Mouse (Mus musculus) lung, embryonic 14.5 days (tissue): ENCODE results near the gene Grin3b. TPM values are rescaled to one million over a fixed set of nuclear protein-coding genes. Genes with fewer than 3 reads are reported as not detected.

Experiments used
- ATAC-seq: fragments of 200-750 bp; cut with Nextera tagmentation; 2 replicates; pipeline ENCODE4 v1.8.0; 2017; ENCODE audit warnings: mild to moderate bottlenecking, moderate TSS enrichment, moderate library complexity; ENCODE audit not compliant: insufficient read depth
- DNase-seq: peaks from one replicate; pipeline ENCODE4 v3.0.0-alpha.2; 2015
- H3K27ac ChIP-seq: fragments of 300-500 bp; sonication (generic); 2 replicates; pipeline ENCODE4 v1.5.1; 2014; ENCODE audit warnings: low read depth, mild to moderate bottlenecking, moderate library complexity
- H3K27me3 ChIP-seq: fragments of 300-500 bp; sonication (generic); 2 replicates; pipeline ENCODE4 v1.6.1; 2014; ENCODE audit warnings: low read length, control low read depth; ENCODE audit not compliant: insufficient read depth
- H3K36me3 ChIP-seq: fragments of 300-500 bp; sonication (generic); 2 replicates; pipeline ENCODE4 v1.6.1; 2014; ENCODE audit warnings: control low read depth; ENCODE audit not compliant: insufficient read depth
- H3K4me1 ChIP-seq: fragments of 300-500 bp; sonication (generic); 2 replicates; pipeline ENCODE4 v1.6.1; 2014; ENCODE audit warnings: antibody characterized with exemption, control low read depth; ENCODE audit not compliant: insufficient read depth
- H3K4me2 ChIP-seq: fragments of 300-500 bp; sonication (generic); 2 replicates; pipeline ENCODE4 v1.6.1; 2014; ENCODE audit warnings: mild to moderate bottlenecking
- H3K4me3 ChIP-seq: fragments of 300-500 bp; sonication (generic); 2 replicates; pipeline ENCODE4 v1.5.1; 2014; ENCODE audit warnings: low read depth, low read length
- H3K9ac ChIP-seq: fragments of 300-500 bp; sonication (generic); 2 replicates; pipeline ENCODE4 v1.6.1; 2014
- H3K9me3 ChIP-seq: fragments of 300-500 bp; sonication (generic); 2 replicates; pipeline ENCODE4 v1.6.1; 2016; ENCODE audit warnings: low read depth, low read length, control low read depth
- CTCF ChIP-seq: IDR thresholded peaks from 2 replicates; pipeline ENCODE4 v1.5.1; 2016; ENCODE audit warnings: antibody characterized with exemption, low read depth
- WGBS: fragments of 180-500 bp; shearing (Covaris S2); extraction: QIAGEN DNeasy Blood & Tissue Kit; methylation state at CpG from one replicate; pipeline ENCODE4 v1.1.7; 2014; 5-methylcytosine and 5-hydroxymethylcytosine counted together
- polyA plus RNA-seq: library from polyadenylated mRNA; unstranded; fragments of >200 nt; fragmentation: Nextera tagmentation; extraction: Ambion mirVana; gene quantifications from 2 replicates; pipeline ENCODE4 v1.2.1, GENCODE M21; 2014

The Grin3b gene
- polyA plus RNA-seq, 1 experiment from 2014 or later, result 0.41 TPM

DNA sequence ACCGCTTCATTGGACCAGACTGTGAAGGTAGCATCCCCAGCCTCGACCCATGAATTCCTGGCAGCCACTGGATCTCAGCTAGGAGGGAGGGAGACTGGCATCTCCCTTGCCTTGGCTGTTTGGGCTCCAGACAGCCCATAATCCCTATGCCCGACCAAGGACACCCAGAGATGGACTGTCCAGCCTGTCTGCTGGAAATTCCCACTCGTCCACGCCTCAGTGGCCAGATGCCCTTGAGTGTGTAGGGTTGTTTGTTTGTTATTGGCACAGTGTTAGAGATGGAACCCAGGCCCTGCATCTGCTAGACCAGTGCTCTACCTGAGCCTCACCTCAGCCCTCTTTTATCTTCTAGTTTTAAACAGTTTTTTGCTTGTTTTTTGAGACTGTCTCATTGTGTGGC, 5.2 kb upstream of the Grin3b start:
- Histone ChIP-seq H3K27ac (no peak overlapping the region), H3K36me3 (peaks cover 74% of the 10 kb centered on the region), H3K9ac (no peak overlapping the region), H3K4me1 (0 out of 2 replicates have a peak, but pooled peaks cover 6% of the 10 kb centered on the region), H3K27me3 (peaks cover under 1% of the 10 kb centered on the region; the same call in 1 of the 2 replicates), H3K9me3 (no peaks in the 10 kb centered on the region), H3K4me3 (no peak overlapping the region), H3K4me2 (no peak overlapping the region)
- DNase-seq (no peak), ATAC-seq (no peak)
- whole genome bisulfite sequencing, result 80% methylated on average over 5 of the region's 5 CpGs
- no peak for TF ChIP-seq CTCF

DNA sequence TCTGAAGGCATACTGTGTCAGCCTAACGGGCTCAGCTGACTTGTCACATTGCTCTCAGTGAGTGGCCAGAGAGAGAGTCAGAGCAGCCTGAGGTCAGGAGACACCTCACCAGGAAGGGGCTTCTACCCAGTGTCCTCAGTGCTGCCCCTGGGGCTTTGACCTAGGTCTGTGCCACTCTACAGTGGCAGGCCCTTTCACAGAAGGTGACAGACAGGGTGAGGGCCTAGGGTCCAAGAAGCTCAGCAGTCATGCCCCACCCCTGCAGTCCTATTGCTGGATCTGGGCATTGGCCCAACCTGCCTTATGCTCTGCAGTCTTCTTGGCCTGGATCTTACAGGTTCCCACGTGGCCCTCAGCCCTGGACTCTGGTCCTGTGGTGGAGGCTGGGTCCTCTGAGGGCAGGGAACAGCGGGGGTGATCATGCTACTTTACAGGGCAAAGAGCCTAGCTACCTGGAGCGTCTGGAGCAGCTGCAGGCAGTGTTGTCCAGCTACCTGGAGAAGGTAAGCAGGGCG, 3.6 kb upstream of the Grin3b start:
- H3K27me3 ChIP-seq, result peaks cover 16% of the 10 kb centered on the region
- ATAC-seq, result no peak
- DNase-seq, result no peak
- H3K4me1 ChIP-seq, result no peaks in the 10 kb centered on the region
- no peak for TF ChIP-seq CTCF
- H3K4me2 ChIP-seq, result no peak overlapping the region
- WGBS, result 91% methylated on average over 5 of the region's 5 CpGs
- H3K27ac ChIP-seq, result no peak overlapping the region
- H3K9me3 ChIP-seq, result no peaks in the 10 kb centered on the region
- no peak overlapping the region for H3K9ac ChIP-seq
- no peak overlapping the region for H3K4me3 ChIP-seq
- peaks cover 66% of the 10 kb centered on the region for H3K36me3 ChIP-seq

DNA sequence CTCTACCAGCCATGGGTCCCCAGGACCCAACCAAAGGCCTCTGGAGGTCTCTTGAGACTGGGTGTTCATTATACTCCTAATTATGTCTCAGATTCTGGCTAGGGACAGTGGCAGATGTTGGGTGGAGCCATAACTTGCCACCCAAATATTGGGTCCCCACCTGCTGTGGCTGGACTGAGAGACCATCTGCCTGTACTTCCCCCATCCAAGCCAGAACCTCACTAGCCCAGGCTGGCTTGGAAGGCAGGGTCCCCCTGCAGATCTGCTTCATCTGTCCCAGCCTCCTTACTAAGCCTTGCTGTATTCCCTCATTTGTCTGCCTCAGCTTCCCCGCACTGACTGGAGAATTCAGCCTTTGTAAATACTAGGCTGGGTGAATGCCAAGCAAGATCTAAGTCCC, 2.3 kb upstream of the Grin3b start:
- no peak overlapping the region for H3K27ac ChIP-seq
- DNase-seq, result no peak
- H3K4me2 ChIP-seq, result no peak overlapping the region
- no peaks in the 10 kb centered on the region for H3K4me1 ChIP-seq
- no peak overlapping the region for H3K4me3 ChIP-seq
- no peak for ATAC-seq
- peaks cover 17% of the 10 kb centered on the region for H3K27me3 ChIP-seq
- WGBS, result 71% methylated on average over 1 of the region's 1 CpGs
- no peak for TF ChIP-seq CTCF
- no peaks in the 10 kb centered on the region for H3K9me3 ChIP-seq
- H3K9ac ChIP-seq, result no peak overlapping the region
- peaks cover 55% of the 10 kb centered on the region for H3K36me3 ChIP-seq

DNA sequence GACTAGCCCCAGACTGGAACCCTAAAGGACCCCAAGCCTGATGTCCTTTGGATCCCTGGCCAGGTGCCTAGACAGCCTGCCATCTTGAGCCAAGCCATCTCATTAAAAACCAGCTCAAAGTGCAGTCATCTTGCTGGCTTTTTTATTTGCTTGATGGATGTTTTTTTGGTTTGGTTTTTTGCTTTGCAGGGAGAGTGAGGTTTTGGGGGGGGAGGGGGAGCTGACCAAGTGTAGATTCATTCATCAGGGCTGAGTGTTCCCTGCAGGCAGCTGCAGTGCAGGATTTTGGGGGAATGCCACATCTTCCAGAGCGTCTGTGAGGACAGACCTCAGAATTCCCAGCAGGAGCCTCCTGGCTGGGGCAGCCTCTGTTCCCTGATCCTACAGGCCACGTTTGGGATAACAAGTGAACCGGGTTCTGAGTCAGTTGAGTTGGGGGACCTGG, 1.4 kb upstream of the Grin3b start:
- Histone ChIP-seq H3K36me3 (peaks cover 45% of the 10 kb centered on the region), H3K4me1 (no peaks in the 10 kb centered on the region), H3K27ac (no peak overlapping the region), H3K9ac (no peak overlapping the region), H3K4me2 (no peak overlapping the region), H3K4me3 (no peak overlapping the region), H3K9me3 (no peaks in the 10 kb centered on the region), H3K27me3 (peaks cover 17% of the 10 kb centered on the region)
- 13% methylated on average over 3 of the region's 3 CpGs for WGBS
- DNase-seq, result peak; percentile 26
- TF ChIP-seq CTCF, result peak; percentile 27; the same call in 1 of the 2 replicates
- ATAC-seq, result no peak

DNA sequence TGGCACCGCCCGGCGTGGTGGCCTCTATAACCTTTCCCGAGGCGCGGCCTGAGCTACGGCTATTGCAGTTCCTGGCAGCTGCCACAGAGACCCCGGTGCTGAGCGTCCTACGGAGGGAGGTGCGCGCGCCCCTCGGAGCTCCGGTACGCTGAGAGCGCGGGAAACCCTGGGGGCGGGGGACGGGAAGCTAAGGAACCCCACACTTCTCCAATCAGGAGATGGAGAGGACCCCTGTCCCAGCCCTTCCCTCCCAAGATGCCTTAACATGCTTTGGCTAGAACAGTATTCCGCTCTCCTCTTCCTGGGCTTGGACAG, 625 bp downstream of the Grin3b start:
- DNase-seq, result peak; percentile 56

DNA sequence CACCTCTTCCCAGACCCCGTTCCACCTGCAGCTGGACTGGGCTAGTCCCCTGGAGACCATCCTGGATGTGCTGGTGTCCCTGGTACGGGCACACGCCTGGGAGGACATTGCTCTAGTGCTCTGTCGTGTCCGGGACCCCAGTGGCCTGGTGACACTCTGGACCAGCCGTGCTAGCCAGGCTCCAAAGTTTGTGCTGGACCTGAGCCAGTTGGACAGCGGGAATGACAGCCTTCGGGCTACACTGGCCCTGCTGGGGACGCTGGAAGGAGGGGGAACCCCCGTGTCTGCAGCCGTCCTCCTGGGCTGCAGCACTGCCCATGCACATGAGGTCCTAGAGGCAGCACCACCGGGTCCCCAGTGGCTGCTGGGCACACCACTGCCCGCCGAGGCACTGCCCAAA, 2.3 kb downstream of the Grin3b start:
- H3K4me2 ChIP-seq, result no peak overlapping the region
- H3K27ac ChIP-seq, result no peak overlapping the region
- WGBS, result 40% methylated on average over 14 of the region's 14 CpGs
- no peaks in the 10 kb centered on the region for H3K4me1 ChIP-seq
- peaks cover 17% of the 10 kb centered on the region for H3K27me3 ChIP-seq
- no peaks in the 10 kb centered on the region for H3K9me3 ChIP-seq
- H3K9ac ChIP-seq, result no peak overlapping the region
- H3K36me3 ChIP-seq, result peaks cover 38% of the 10 kb centered on the region
- TF ChIP-seq CTCF, result no peak
- H3K4me3 ChIP-seq, result no peak overlapping the region
- peak; percentile 13; the same call in 1 of the 2 replicates for ATAC-seq
- DNase-seq, result peak; percentile 60

More for the DNA sequence above, 625 bp downstream of the Grin3b start:
- Histone ChIP-seq H3K9me3 (no peaks in the 10 kb centered on the region), H3K27ac (no peak overlapping the region), H3K4me3 (peak overlapping the region; percentile 48), H3K4me1 (no peaks in the 10 kb centered on the region), H3K9ac (peak overlapping the region; percentile 55), H3K27me3 (peaks cover 17% of the 10 kb centered on the region), H3K4me2 (peak overlapping the region; percentile 88), H3K36me3 (peaks cover 38% of the 10 kb centered on the region)
- ATAC-seq, result no peak
- no peak for TF ChIP-seq CTCF
- 4% methylated on average over 21 of the region's 21 CpGs for WGBS

DNA sequence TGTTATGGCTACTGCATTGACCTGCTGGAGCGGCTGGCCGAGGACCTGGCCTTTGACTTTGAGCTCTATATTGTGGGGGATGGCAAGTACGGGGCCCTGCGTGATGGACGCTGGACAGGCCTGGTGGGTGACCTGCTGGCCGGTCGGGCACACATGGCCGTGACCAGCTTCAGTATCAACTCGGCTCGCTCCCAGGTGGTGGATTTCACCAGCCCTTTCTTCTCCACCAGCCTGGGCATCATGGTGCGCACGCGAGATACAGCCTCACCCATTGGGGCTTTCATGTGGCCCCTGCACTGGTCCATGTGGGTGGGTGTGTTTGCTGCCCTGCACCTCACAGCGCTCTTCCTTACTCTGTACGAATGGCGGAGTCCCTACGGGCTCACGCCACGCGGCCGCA, 3.6 kb downstream of the Grin3b start:
- DNase-seq, result no peak
- Histone ChIP-seq H3K4me3 (no peak overlapping the region), H3K4me2 (no peak overlapping the region), H3K27ac (no peak overlapping the region), H3K9me3 (no peaks in the 10 kb centered on the region), H3K4me1 (no peaks in the 10 kb centered on the region), H3K36me3 (peaks cover 42% of the 10 kb centered on the region), H3K9ac (no peak overlapping the region), H3K27me3 (peaks cover 17% of the 10 kb centered on the region)
- TF ChIP-seq CTCF, result no peak
- no peak for ATAC-seq
- WGBS, result 85% methylated on average over 21 of the region's 21 CpGs

DNA sequence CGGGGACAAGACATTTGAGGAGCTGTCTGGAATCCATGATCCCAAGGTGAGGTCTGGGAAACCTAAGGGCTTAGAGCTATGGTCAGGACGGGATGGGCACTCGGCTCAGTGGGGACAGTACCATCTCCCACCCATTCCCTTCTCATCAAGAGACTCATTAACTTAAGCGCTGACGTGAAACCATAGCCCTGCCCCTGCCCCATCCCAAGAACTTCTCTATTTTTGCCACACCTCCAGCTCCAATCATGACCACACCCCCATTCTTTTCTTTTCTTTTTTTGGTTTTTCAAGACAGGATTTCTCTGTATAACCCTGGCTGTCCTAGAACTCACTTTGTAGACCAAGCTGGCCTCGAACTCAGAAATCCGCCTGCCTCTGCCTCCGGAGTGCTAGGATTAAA, 4.2 kb downstream of the Grin3b start:
- H3K36me3 ChIP-seq, result peaks cover 48% of the 10 kb centered on the region
- H3K4me1 ChIP-seq, result no peaks in the 10 kb centered on the region
- no peaks in the 10 kb centered on the region for H3K9me3 ChIP-seq
- ATAC-seq (no peak), DNase-seq (no peak)
- H3K27me3 ChIP-seq, result peaks cover 17% of the 10 kb centered on the region
- H3K4me2 ChIP-seq, result no peak overlapping the region
- WGBS, result 88% methylated on average over 8 of the region's 8 CpGs
- H3K27ac ChIP-seq, result no peak overlapping the region
- TF ChIP-seq CTCF, result no peak
- H3K4me3 ChIP-seq, result no peak overlapping the region
- H3K9ac ChIP-seq, result no peak overlapping the region
